Mouse (Mus musculus) liver, adult 2 months (tissue): ENCODE measurements around the gene Gm11555.
"Not testable (repeated sequence)": the region's sequence is repeated elsewhere in the genome, so short reads cannot be mapped to it uniquely, and the experiment has no call there.

ENCODE experiments used
- CTCF ChIP-seq: fragments of 200-500 bp; IDR thresholded peaks from 2 replicates; pipeline ENCODE4 v1.5.1; 2011; ENCODE audit warnings: low read depth, low read length, control low read depth
- POLR2A ChIP-seq: fragments of 200-500 bp; IDR thresholded peaks from 2 replicates; pipeline ENCODE4 v1.6.1; 2011; ENCODE audit warnings: low read length, control low read depth; ENCODE audit not compliant: insufficient read depth; ENCODE audit errors: extremely low read depth

DNA sequence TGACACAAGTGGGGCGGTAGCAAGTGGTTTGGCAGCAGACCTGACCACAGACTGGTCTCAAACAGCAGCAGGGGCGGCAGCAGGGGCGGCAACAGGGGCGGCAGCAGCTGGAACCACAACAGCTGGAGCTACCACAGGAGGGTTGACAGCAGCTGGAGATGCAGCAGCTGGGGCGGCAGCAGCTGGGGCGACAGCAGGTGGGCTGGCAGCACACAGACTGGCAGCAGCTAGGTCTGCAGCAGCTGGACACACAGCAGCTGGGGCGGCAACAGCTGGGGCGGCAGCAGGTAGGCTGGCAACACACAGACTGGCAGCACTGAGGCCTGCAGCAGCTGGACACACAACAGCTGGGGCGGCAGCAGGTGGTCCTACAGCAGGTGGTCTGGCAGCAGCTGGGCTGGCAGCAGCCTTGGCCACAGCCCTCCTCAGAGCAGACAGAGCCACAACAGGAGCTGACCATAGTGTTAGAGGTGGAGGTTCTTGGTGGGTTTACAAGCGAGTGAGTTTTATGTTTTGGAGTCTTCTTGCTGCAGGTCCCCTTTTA, 8.5 kb upstream of the Gm11555 start, which contains the start of gene Gm11563:
- TF ChIP-seq POLR2A, CTCF: not testable (repeated sequence)
